Mouse (Mus musculus) C2C12 (cell line): ENCODE results near the gene Camk2d.

ENCODE experiments used
- CEBPB ChIP-seq: IDR thresholded peaks from one replicate; pipeline ENCODE4 v1.6.1; 2011; ENCODE audit warnings: low read depth, mild to moderate bottlenecking, control low read depth, moderate library complexity
- CTCF ChIP-seq: IDR thresholded peaks from one replicate; pipeline ENCODE4 v1.5.1; 2011; ENCODE audit not compliant: control insufficient read depth, insufficient read depth, insufficient read length
- MAX ChIP-seq: IDR thresholded peaks from one replicate; pipeline ENCODE4 v1.6.1; 2011; ENCODE audit warnings: mild to moderate bottlenecking, control low read depth
- MYOD1 ChIP-seq: IDR thresholded peaks from one replicate; pipeline ENCODE4 v1.6.1; 2011; ENCODE audit warnings: low read depth; ENCODE audit not compliant: control insufficient read depth, insufficient read length
- MYOG ChIP-seq: IDR thresholded peaks from one replicate; pipeline ENCODE4 v1.6.1; 2011; ENCODE audit not compliant: control insufficient read depth, insufficient read length; ENCODE audit errors: extremely low read depth
- USF1 ChIP-seq: IDR thresholded peaks from one replicate; pipeline ENCODE4 v1.6.1; 2011; ENCODE audit warnings: low read depth, mild to moderate bottlenecking, control low read depth, moderate library complexity

- TF ChIP-seq CTCF = no peak
- TF ChIP-seq MAX = no peak
- TF ChIP-seq CEBPB = no peak
- no peak for TF ChIP-seq USF1
- TF ChIP-seq MYOG = no peak
- no peak for TF ChIP-seq MYOD1
Observed at GRCm38 (mm10) chr3:126641451-126641850, 45.3 kb downstream of the Camk2d start.
